Mouse (Mus musculus): ENCODE data around the gene Nova1. TPM values are rescaled to one million over a fixed set of nuclear protein-coding genes. Genes with fewer than 3 reads are reported as not detected.

The Nova1 gene
- polyA plus RNA-seq, 1 experiment = 0.58 TPM

DNA sequence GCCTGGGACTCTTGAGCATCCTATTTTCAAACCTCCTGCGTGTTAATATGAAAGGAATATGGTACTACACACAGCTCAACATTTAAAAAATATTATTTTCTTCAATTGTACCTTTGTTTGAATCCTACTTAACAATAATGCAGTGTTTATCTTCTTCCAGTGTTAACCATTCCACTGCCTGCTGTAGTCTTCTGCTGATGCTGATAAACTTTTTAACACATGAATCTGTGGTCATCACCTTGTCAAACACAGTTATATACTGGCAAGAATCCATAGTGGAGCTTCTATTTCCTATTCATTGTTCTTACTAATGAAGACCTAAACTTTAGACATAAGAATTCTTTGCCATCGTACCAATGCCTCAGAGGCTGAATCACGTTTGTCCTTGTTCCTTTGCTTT, 65.6 kb downstream of the Nova1 start:
- Histone ChIP-seq H3K27me3 (replicated peaks; ENCODE audit: control insufficient read depth, insufficient read depth, low read length) (no peaks in the 10 kb centered on the region), H3K4me3 (ENCODE audit: insufficient read depth, low read depth, low read length) (no peak overlapping the region), H3K4me1 (ENCODE audit: control insufficient read depth, insufficient read depth, low read length) (no peaks in the 10 kb centered on the region), H3K36me3 (ENCODE audit: control insufficient read depth, insufficient read depth, low read length) (no peaks in the 10 kb centered on the region), H3K27ac (ENCODE audit: insufficient read depth, low read depth, low read length) (no peak overlapping the region)
- DNase-seq = no peak
- 72% methylated on average over 3 of the region's 3 CpGs for WGBS
- TF ChIP-seq POLR2A (IDR thresholded peaks at IDR 0.05; ENCODE audit: low read depth, low read length) (no peak), CTCF (conservative IDR thresholded peaks at IDR 0.05; ENCODE audit: insufficient read depth, insufficient read length, low read depth, low read length) (no peak)

GRCm38 (mm10) chr12:46733261-46733660, 85.5 kb downstream of the Nova1 start:
- Histone ChIP-seq H3K4me3 (ENCODE audit: insufficient read depth, low read depth, low read length) (no peak overlapping the region), H3K36me3 (ENCODE audit: control insufficient read depth, insufficient read depth, low read length) (no peaks in the 10 kb centered on the region), H3K27ac (ENCODE audit: insufficient read depth, low read depth, low read length) (no peak overlapping the region), H3K27me3 (replicated peaks; ENCODE audit: control insufficient read depth, insufficient read depth, low read length) (no peaks in the 10 kb centered on the region), H3K4me1 (ENCODE audit: control insufficient read depth, insufficient read depth, low read length) (no peaks in the 10 kb centered on the region)
- no peak for DNase-seq
- TF ChIP-seq CTCF (conservative IDR thresholded peaks at IDR 0.05; ENCODE audit: insufficient read depth, insufficient read length, low read depth, low read length) = no peak
- no peak for TF ChIP-seq POLR2A (IDR thresholded peaks at IDR 0.05; ENCODE audit: low read depth, low read length)

DNA sequence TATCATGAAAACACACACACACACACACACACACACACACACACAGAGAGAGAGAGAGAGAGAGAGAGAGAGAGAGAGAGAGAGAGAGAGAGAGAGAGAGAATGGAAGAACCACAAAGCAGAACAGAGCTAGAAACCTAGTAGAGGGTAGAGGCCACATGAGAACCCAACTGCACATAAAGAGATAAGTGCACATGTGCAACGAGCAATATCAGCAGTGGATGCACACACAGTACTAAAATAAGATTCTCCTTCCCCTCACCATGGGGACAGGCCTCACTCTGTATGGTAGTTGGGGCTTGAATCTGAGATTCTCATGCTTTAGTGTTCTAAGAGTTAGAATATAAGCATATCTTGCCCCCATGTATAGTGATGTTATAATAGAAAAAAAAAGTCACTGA, 86.8 kb downstream of the Nova1 start:
- Histone ChIP-seq H3K4me1 (ENCODE audit: control insufficient read depth, insufficient read depth, low read length) (no peaks in the 10 kb centered on the region), H3K27ac (ENCODE audit: insufficient read depth, low read depth, low read length) (no peak overlapping the region), H3K36me3 (ENCODE audit: control insufficient read depth, insufficient read depth, low read length) (no peaks in the 10 kb centered on the region), H3K4me3 (ENCODE audit: insufficient read depth, low read depth, low read length) (no peak overlapping the region), H3K27me3 (replicated peaks; ENCODE audit: control insufficient read depth, insufficient read depth, low read length) (no peaks in the 10 kb centered on the region)
- no peak for TF ChIP-seq CTCF (conservative IDR thresholded peaks at IDR 0.05; ENCODE audit: insufficient read depth, insufficient read length, low read depth, low read length)
- WGBS = 69% methylated on average over 1 of the region's 1 CpGs
- no peak for DNase-seq

- Histone ChIP-seq H3K27me3 (replicated peaks; ENCODE audit: control insufficient read depth, insufficient read depth, low read length) (no peaks in the 10 kb centered on the region), H3K4me3 (ENCODE audit: insufficient read depth, low read depth, low read length) (no peak overlapping the region), H3K27ac (ENCODE audit: insufficient read depth, low read depth, low read length) (no peak overlapping the region), H3K4me1 (ENCODE audit: control insufficient read depth, insufficient read depth, low read length) (no peaks in the 10 kb centered on the region), H3K36me3 (ENCODE audit: control insufficient read depth, insufficient read depth, low read length) (no peaks in the 10 kb centered on the region)
- no peak for DNase-seq
- WGBS = 43% methylated on average over 8 of the region's 8 CpGs
- TF ChIP-seq POLR2A (IDR thresholded peaks at IDR 0.05; ENCODE audit: low read depth, low read length) (no peak), CTCF (conservative IDR thresholded peaks at IDR 0.05; ENCODE audit: insufficient read depth, insufficient read length, low read depth, low read length) (no peak)
Observed at GRCm38 (mm10) chr12:46721914-46722313, 96.8 kb downstream of the Nova1 start.

DNA sequence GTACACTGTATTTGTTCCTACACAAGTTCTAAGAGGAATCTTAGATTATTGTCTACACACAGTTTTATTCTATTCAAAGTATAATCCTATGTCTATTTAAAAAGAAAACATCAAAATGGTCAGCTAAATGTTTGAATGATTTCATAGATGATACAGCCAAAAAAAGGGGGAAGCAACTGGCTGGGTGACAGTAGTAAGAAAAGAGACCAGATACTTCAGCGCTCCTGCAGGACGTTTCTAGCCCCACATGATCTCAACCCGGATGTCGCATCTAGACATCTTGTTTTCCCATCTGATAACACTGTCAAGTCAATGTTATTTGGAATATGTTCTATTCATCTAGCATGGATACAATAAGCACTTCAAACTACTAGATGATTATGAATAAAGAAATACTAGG, 99.7 kb downstream of the Nova1 start:
- TF ChIP-seq CTCF (conservative IDR thresholded peaks at IDR 0.05; ENCODE audit: insufficient read depth, insufficient read length, low read depth, low read length) = no peak
- no peak for TF ChIP-seq POLR2A (IDR thresholded peaks at IDR 0.05; ENCODE audit: low read depth, low read length)
- H3K4me3 ChIP-seq (ENCODE audit: insufficient read depth, low read depth, low read length) = no peak overlapping the region
- H3K27me3 ChIP-seq (replicated peaks; ENCODE audit: control insufficient read depth, insufficient read depth, low read length) = no peaks in the 10 kb centered on the region
- WGBS = 90% methylated on average over 4 of the region's 4 CpGs
- no peaks in the 10 kb centered on the region for H3K36me3 ChIP-seq (ENCODE audit: control insufficient read depth, insufficient read depth, low read length)
- DNase-seq = no peak
- H3K4me1 ChIP-seq (ENCODE audit: control insufficient read depth, insufficient read depth, low read length) = no peaks in the 10 kb centered on the region
- no peak overlapping the region for H3K27ac ChIP-seq (ENCODE audit: insufficient read depth, low read depth, low read length)

GRCm38 (mm10) chr12:46710094-46710493, 108.6 kb downstream of the Nova1 start:
- H3K27me3 ChIP-seq (replicated peaks; ENCODE audit: control insufficient read depth, insufficient read depth, low read length) = no peaks in the 10 kb centered on the region

GRCm38 (mm10) chr12:46709475-46709874, 109.3 kb downstream of the Nova1 start:
- Histone ChIP-seq H3K36me3 (ENCODE audit: control insufficient read depth, insufficient read depth, low read length) (no peaks in the 10 kb centered on the region), H3K4me1 (ENCODE audit: control insufficient read depth, insufficient read depth, low read length) (no peaks in the 10 kb centered on the region), H3K27me3 (replicated peaks; ENCODE audit: control insufficient read depth, insufficient read depth, low read length) (no peaks in the 10 kb centered on the region), H3K4me3 (ENCODE audit: insufficient read depth, low read depth, low read length) (no peak overlapping the region), H3K27ac (ENCODE audit: insufficient read depth, low read depth, low read length) (no peak overlapping the region)
- TF ChIP-seq CTCF (conservative IDR thresholded peaks at IDR 0.05; ENCODE audit: insufficient read depth, insufficient read length, low read depth, low read length) (no peak), POLR2A (IDR thresholded peaks at IDR 0.05; ENCODE audit: low read depth, low read length) (no peak)
- DNase-seq = no peak
- WGBS = 87% methylated on average over 7 of the region's 7 CpGs

More at GRCm38 (mm10) chr12:46710094-46710493, 108.6 kb downstream of the Nova1 start:
- H3K36me3 ChIP-seq (ENCODE audit: control insufficient read depth, insufficient read depth, low read length) = no peaks in the 10 kb centered on the region
- H3K4me1 ChIP-seq (ENCODE audit: control insufficient read depth, insufficient read depth, low read length) = no peaks in the 10 kb centered on the region
- no peak overlapping the region for H3K4me3 ChIP-seq (ENCODE audit: insufficient read depth, low read depth, low read length)
- H3K27ac ChIP-seq (ENCODE audit: insufficient read depth, low read depth, low read length) = no peak overlapping the region
- no peak for DNase-seq
- TF ChIP-seq CTCF (conservative IDR thresholded peaks at IDR 0.05; ENCODE audit: insufficient read depth, insufficient read length, low read depth, low read length) (no peak), POLR2A (IDR thresholded peaks at IDR 0.05; ENCODE audit: low read depth, low read length) (no peak)
- WGBS = 75% methylated on average over 2 of the region's 2 CpGs

DNA sequence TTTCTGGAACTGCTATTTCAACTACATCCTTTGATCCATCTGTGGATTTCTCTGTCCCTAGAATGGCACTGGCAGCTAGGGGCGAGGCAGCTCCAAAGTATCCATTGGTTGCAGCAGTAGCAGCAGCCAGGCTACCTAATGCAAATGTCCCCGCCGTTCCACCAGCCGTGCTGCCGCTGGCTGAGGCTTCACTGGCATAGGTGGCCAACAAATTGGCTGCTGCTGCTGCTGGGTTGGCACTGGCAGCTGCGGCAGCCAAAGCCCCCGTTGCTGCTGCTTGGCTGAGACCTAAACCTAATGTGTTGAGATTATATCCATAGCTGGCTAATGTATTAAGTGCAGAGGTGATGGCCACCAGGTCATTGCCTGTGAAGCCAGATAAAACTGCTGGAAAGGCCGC, 118.5 kb downstream of the Nova1 start:
- Histone ChIP-seq H3K4me3 (ENCODE audit: insufficient read depth, low read depth, low read length) (no peak overlapping the region), H3K27me3 (replicated peaks; ENCODE audit: control insufficient read depth, insufficient read depth, low read length) (no peaks in the 10 kb centered on the region), H3K27ac (ENCODE audit: insufficient read depth, low read depth, low read length) (no peak overlapping the region), H3K4me1 (ENCODE audit: control insufficient read depth, insufficient read depth, low read length) (no peaks in the 10 kb centered on the region), H3K36me3 (ENCODE audit: control insufficient read depth, insufficient read depth, low read length) (no peaks in the 10 kb centered on the region)
- no peak for DNase-seq
- TF ChIP-seq POLR2A (IDR thresholded peaks at IDR 0.05; ENCODE audit: low read depth, low read length) (no peak), CTCF (conservative IDR thresholded peaks at IDR 0.05; ENCODE audit: insufficient read depth, insufficient read length, low read depth, low read length) (no peak)
- WGBS = 88% methylated on average over 8 of the region's 8 CpGs

All from kidney, adult 2 months (tissue).